Mouse (Mus musculus): Measurements from ENCODE around the gene Pigq. TPM values are rescaled to one million over a fixed set of nuclear protein-coding genes. Genes with fewer than 3 reads are reported as not detected.

Gene Pigq
- polyA plus RNA-seq (2014; fragmentation: Illumina TruSeq; extraction: RNeasy Lipid Tissue Mini Kit (QIAGEN cat#74804); ENCODE audit: low read depth, low replicate concordance): 14.8 TPM

GRCm38 (mm10) chr17:25944366-25945163, at the start of gene Pigq, which contains the start of gene Nhlrc4:
Gene Pigq, minus strand, starts transcription at chr17:25944936.
Gene Nhlrc4, minus strand, starts transcription at chr17:25944961.

GRCm38 (mm10) chr17:25985306-25986294, 40.9 kb upstream of the Pigq start, which contains the start of gene Capn15:
Gene Capn15, minus strand, starts transcription at chr17:25985796.

DNA sequence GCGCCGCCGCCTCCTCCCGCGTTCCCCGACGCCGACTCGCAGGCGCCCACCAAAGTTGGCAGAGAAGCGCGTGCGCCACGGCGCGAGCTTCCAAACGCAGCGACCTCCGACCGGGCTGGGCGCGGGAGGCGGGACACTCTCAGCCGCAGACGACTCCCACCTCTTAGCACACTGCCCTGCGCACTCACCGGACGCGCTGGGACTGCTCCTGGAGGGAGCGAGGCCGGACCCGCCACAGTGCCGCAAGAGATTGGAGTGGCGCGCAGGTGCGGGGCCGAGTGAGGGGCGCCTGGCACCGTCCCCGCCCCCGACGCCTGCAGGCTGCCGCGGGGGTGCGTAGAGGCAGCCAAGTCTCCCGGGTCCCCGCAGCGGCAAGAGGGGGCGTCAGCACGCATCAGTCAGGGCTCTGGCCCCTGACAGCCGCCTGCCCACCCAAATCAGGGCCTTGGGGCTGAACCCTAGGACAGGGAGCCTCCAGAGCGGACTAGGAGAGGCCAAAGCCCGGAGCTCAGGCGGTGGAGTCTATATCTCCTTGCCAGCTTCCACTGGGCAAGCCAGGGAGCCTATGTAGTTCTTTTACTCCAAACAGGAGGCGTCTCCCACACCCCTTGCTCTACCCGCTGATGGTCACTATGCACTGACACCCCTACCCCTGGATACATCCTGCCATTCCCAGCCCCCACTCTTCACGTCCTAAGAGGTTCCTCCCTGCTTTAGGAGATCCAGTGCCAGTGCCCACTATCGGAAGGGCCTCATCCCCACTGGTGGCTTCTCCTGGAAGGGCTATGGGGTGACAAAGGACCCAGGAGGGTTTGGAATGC, 7.3 kb upstream of the Pigq start, which contains the start of gene A930017K11Rik:
Gene A930017K11Rik, minus strand, starts transcription at position 763 of the 821 bp plus-strand sequence.

GRCm38 (mm10) chr17:25919144-25919785, 25.5 kb downstream of the Pigq start, which contains the start of gene Rab40c:
Gene Rab40c, minus strand, starts transcription at chr17:25919727.

DNA sequence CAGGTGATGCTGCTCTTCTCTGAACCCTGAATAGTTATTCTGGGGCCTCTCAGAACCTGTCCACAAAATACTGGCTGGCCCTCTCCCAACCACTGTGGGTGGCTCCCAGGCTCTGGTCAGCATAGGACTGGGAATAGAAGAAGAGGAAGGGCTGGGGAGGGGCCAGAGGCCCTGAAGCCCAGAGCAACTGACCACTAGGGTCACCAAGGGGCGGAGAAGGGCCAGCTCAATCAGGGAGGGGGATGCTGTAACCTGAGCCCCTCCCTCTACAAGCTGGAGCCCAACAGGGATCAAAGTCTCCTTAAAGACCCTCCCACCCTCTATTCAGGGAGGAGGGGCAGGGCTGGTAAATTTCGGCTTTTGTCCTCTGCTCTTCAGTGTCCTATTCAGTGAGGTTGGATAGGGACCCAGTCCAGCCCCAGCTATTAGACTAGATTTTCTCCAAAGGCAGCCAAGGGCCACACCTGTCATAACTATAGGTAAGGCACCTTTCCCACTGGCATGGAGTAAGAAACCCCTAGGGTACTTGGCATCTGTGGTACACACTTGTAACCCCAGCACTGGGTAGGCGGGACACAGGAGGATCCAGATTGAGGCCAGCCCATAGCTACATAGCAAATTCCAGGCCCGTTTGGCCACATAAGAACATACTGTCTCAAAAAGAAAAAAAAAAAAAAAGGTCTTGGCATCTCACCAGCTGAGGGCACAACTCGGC, 64.4 kb downstream of the Pigq start, which contains the start of gene Wfikkn1:
Gene Wfikkn1, minus strand, starts transcription at position 663 of the 715 bp plus-strand sequence.

Other genes starting within 250 kb of the Pigq start
- gene Gng13, start 227.8 kb downstream of the Pigq start, polyA plus RNA-seq (2014; fragmentation: Illumina TruSeq; extraction: RNeasy Lipid Tissue Mini Kit (QIAGEN cat#74804); ENCODE audit: low read depth, low replicate concordance): not detected
- gene Chtf18, start 217.5 kb downstream of the Pigq start, polyA plus RNA-seq (2014; fragmentation: Illumina TruSeq; extraction: RNeasy Lipid Tissue Mini Kit (QIAGEN cat#74804); ENCODE audit: low read depth, low replicate concordance): not detected
- gene Rpusd1, start 217.3 kb downstream of the Pigq start, polyA plus RNA-seq (2014; fragmentation: Illumina TruSeq; extraction: RNeasy Lipid Tissue Mini Kit (QIAGEN cat#74804); ENCODE audit: low read depth, low replicate concordance): not detected
- gene Mslnl, start 208.9 kb downstream of the Pigq start, polyA plus RNA-seq (2014; fragmentation: Illumina TruSeq; extraction: RNeasy Lipid Tissue Mini Kit (QIAGEN cat#74804); ENCODE audit: low read depth, low replicate concordance): not detected
- gene Msln, start 190.6 kb downstream of the Pigq start, polyA plus RNA-seq (2014; fragmentation: Illumina TruSeq; extraction: RNeasy Lipid Tissue Mini Kit (QIAGEN cat#74804); ENCODE audit: low read depth, low replicate concordance): 0.53 TPM
- gene Narfl, start 171.2 kb downstream of the Pigq start, polyA plus RNA-seq (2014; fragmentation: Illumina TruSeq; extraction: RNeasy Lipid Tissue Mini Kit (QIAGEN cat#74804); ENCODE audit: low read depth, low replicate concordance): 2.1 TPM
- gene Haghl, start 159.3 kb downstream of the Pigq start, polyA plus RNA-seq (2014; fragmentation: Illumina TruSeq; extraction: RNeasy Lipid Tissue Mini Kit (QIAGEN cat#74804); ENCODE audit: low read depth, low replicate concordance): not detected
- gene Ccdc78, start 158.4 kb downstream of the Pigq start, polyA plus RNA-seq (2014; fragmentation: Illumina TruSeq; extraction: RNeasy Lipid Tissue Mini Kit (QIAGEN cat#74804); ENCODE audit: low read depth, low replicate concordance): not detected
- 0.32 TPM for gene Fam173a, start 152.0 kb downstream of the Pigq start, polyA plus RNA-seq (2014; fragmentation: Illumina TruSeq; extraction: RNeasy Lipid Tissue Mini Kit (QIAGEN cat#74804); ENCODE audit: low read depth, low replicate concordance)
- 1.6 TPM for gene AC134908.4, start 149.3 kb downstream of the Pigq start, polyA plus RNA-seq (2014; fragmentation: Illumina TruSeq; extraction: RNeasy Lipid Tissue Mini Kit (QIAGEN cat#74804); ENCODE audit: low read depth, low replicate concordance)
- not detected for gene Metrn, start 147.8 kb downstream of the Pigq start, polyA plus RNA-seq (2014; fragmentation: Illumina TruSeq; extraction: RNeasy Lipid Tissue Mini Kit (QIAGEN cat#74804); ENCODE audit: low read depth, low replicate concordance)
- gene Fbxl16, start 135.9 kb downstream of the Pigq start, polyA plus RNA-seq (2014; fragmentation: Illumina TruSeq; extraction: RNeasy Lipid Tissue Mini Kit (QIAGEN cat#74804); ENCODE audit: low read depth, low replicate concordance): not detected
- 0.64 TPM for gene Wdr24, start 121.3 kb downstream of the Pigq start, polyA plus RNA-seq (2014; fragmentation: Illumina TruSeq; extraction: RNeasy Lipid Tissue Mini Kit (QIAGEN cat#74804); ENCODE audit: low read depth, low replicate concordance)
- 5.3 TPM for gene Jmjd8, start 116.1 kb downstream of the Pigq start, polyA plus RNA-seq (2014; fragmentation: Illumina TruSeq; extraction: RNeasy Lipid Tissue Mini Kit (QIAGEN cat#74804); ENCODE audit: low read depth, low replicate concordance)
- 5.4 TPM for gene Stub1, start 111.5 kb downstream of the Pigq start, polyA plus RNA-seq (2014; fragmentation: Illumina TruSeq; extraction: RNeasy Lipid Tissue Mini Kit (QIAGEN cat#74804); ENCODE audit: low read depth, low replicate concordance)
- not detected for gene Rhbdl1, start 107.6 kb downstream of the Pigq start, polyA plus RNA-seq (2014; fragmentation: Illumina TruSeq; extraction: RNeasy Lipid Tissue Mini Kit (QIAGEN cat#74804); ENCODE audit: low read depth, low replicate concordance)
- not detected for gene Gm20683, start 103.2 kb downstream of the Pigq start, polyA plus RNA-seq (2014; fragmentation: Illumina TruSeq; extraction: RNeasy Lipid Tissue Mini Kit (QIAGEN cat#74804); ENCODE audit: low read depth, low replicate concordance)
- 9.5 TPM for gene Rhot2, start 100.1 kb downstream of the Pigq start, polyA plus RNA-seq (2014; fragmentation: Illumina TruSeq; extraction: RNeasy Lipid Tissue Mini Kit (QIAGEN cat#74804); ENCODE audit: low read depth, low replicate concordance)
- 0.45 TPM for gene Wdr90, start 83.4 kb downstream of the Pigq start, polyA plus RNA-seq (2014; fragmentation: Illumina TruSeq; extraction: RNeasy Lipid Tissue Mini Kit (QIAGEN cat#74804); ENCODE audit: low read depth, low replicate concordance)
- gene Mcrip2, start 76.2 kb downstream of the Pigq start, polyA plus RNA-seq (2014; fragmentation: Illumina TruSeq; extraction: RNeasy Lipid Tissue Mini Kit (QIAGEN cat#74804); ENCODE audit: low read depth, low replicate concordance): 3.8 TPM
- gene Mettl26, start 69.9 kb downstream of the Pigq start, polyA plus RNA-seq (2014; fragmentation: Illumina TruSeq; extraction: RNeasy Lipid Tissue Mini Kit (QIAGEN cat#74804); ENCODE audit: low read depth, low replicate concordance): 13.0 TPM
- gene Wfikkn1, start 64.1 kb downstream of the Pigq start, polyA plus RNA-seq (2014; fragmentation: Illumina TruSeq; extraction: RNeasy Lipid Tissue Mini Kit (QIAGEN cat#74804); ENCODE audit: low read depth, low replicate concordance): not detected
- gene Rab40c, start 25.2 kb downstream of the Pigq start, polyA plus RNA-seq (2014; fragmentation: Illumina TruSeq; extraction: RNeasy Lipid Tissue Mini Kit (QIAGEN cat#74804); ENCODE audit: low read depth, low replicate concordance): 0.74 TPM
- gene Nhlrc4, start within 50 bp of the Pigq start, polyA plus RNA-seq (2014; fragmentation: Illumina TruSeq; extraction: RNeasy Lipid Tissue Mini Kit (QIAGEN cat#74804); ENCODE audit: low read depth, low replicate concordance): not detected
- not detected for gene A930017K11Rik, start 7.6 kb upstream of the Pigq start, polyA plus RNA-seq (2014; fragmentation: Illumina TruSeq; extraction: RNeasy Lipid Tissue Mini Kit (QIAGEN cat#74804); ENCODE audit: low read depth, low replicate concordance)
- 0.77 TPM for gene Capn15, start 40.9 kb upstream of the Pigq start, polyA plus RNA-seq (2014; fragmentation: Illumina TruSeq; extraction: RNeasy Lipid Tissue Mini Kit (QIAGEN cat#74804); ENCODE audit: low read depth, low replicate concordance)
- 2.0 TPM for gene Rab11fip3, start 124.6 kb upstream of the Pigq start, polyA plus RNA-seq (2014; fragmentation: Illumina TruSeq; extraction: RNeasy Lipid Tissue Mini Kit (QIAGEN cat#74804); ENCODE audit: low read depth, low replicate concordance)
- 230 TPM for gene Decr2, start 145.4 kb upstream of the Pigq start, polyA plus RNA-seq (2014; fragmentation: Illumina TruSeq; extraction: RNeasy Lipid Tissue Mini Kit (QIAGEN cat#74804); ENCODE audit: low read depth, low replicate concordance)
- gene Nme4, start 150.7 kb upstream of the Pigq start, polyA plus RNA-seq (2014; fragmentation: Illumina TruSeq; extraction: RNeasy Lipid Tissue Mini Kit (QIAGEN cat#74804); ENCODE audit: low read depth, low replicate concordance): not detected
- gene Tmem8, start 168.4 kb upstream of the Pigq start, polyA plus RNA-seq (2014; fragmentation: Illumina TruSeq; extraction: RNeasy Lipid Tissue Mini Kit (QIAGEN cat#74804); ENCODE audit: low read depth, low replicate concordance): 3.4 TPM
- gene Mrpl28, start 178.6 kb upstream of the Pigq start, polyA plus RNA-seq (2014; fragmentation: Illumina TruSeq; extraction: RNeasy Lipid Tissue Mini Kit (QIAGEN cat#74804); ENCODE audit: low read depth, low replicate concordance): 9.9 TPM
- 12.1 TPM for gene Axin1, start 193.8 kb upstream of the Pigq start, polyA plus RNA-seq (2014; fragmentation: Illumina TruSeq; extraction: RNeasy Lipid Tissue Mini Kit (QIAGEN cat#74804); ENCODE audit: low read depth, low replicate concordance)

All from liver, adult 10 weeks (tissue).